Mouse (Mus musculus) thymus, adult 2 months (tissue): ENCODE measurements around the gene Fyb. TPM values are rescaled to one million over a fixed set of nuclear protein-coding genes. Genes with fewer than 3 reads are reported as not detected.

Source experiments
- DNase-seq: peaks from one replicate; pipeline ENCODE4 v3.0.0; 2021
- H3K27ac ChIP-seq: fragments of 200-500 bp; 2 replicates; pipeline ENCODE4 v1.5.1; 2012; ENCODE audit warnings: low read length, control low read depth; ENCODE audit not compliant: control insufficient read depth, insufficient read depth
- H3K27me3 ChIP-seq: fragments of 200-500 bp; 2 replicates; pipeline ENCODE4 v1.6.1; 2012; ENCODE audit warnings: mild to moderate bottlenecking, low read length, moderate library complexity, mixed read lengths; ENCODE audit not compliant: control insufficient read depth, insufficient read depth
- H3K36me3 ChIP-seq: fragments of 200-500 bp; 2 replicates; pipeline ENCODE4 v1.6.1; 2012; ENCODE audit warnings: mild to moderate bottlenecking, low read length, moderate library complexity; ENCODE audit not compliant: control insufficient read depth, insufficient read depth
- H3K4me1 ChIP-seq: fragments of 200-500 bp; replicated peaks from 2 replicates; pipeline ENCODE4 v1.6.1; 2012; ENCODE audit warnings: low read length; ENCODE audit not compliant: control insufficient read depth, insufficient read depth
- H3K4me3 ChIP-seq: fragments of 200-500 bp; 2 replicates; pipeline ENCODE4 v1.5.1; 2012; ENCODE audit warnings: mild to moderate bottlenecking, low read length, control low read depth, moderate library complexity; ENCODE audit not compliant: control insufficient read depth, insufficient read depth
- CTCF ChIP-seq: fragments of 200-500 bp; IDR thresholded peaks from 2 replicates; pipeline ENCODE4 v1.5.1; 2012; ENCODE audit warnings: mild to moderate bottlenecking, control low read depth, low read length, moderate library complexity, borderline replicate concordance; ENCODE audit not compliant: control insufficient read depth, poor library complexity, insufficient read depth; ENCODE audit errors: extremely low read depth
- POLR2A ChIP-seq: fragments of 200-500 bp; IDR thresholded peaks from 2 replicates; pipeline ENCODE4 v1.6.1; 2012; ENCODE audit warnings: mild to moderate bottlenecking, low read length, control low read depth, moderate library complexity; ENCODE audit not compliant: control insufficient read depth, poor library complexity, insufficient read depth; ENCODE audit errors: extremely low read depth
- WGBS: fragments of 180-500 bp; shearing (Covaris S2); methylation state at CpG from one replicate; pipeline ENCODE4 v1.1.7; 2018; 5-methylcytosine and 5-hydroxymethylcytosine counted together
- polyA plus RNA-seq: library from polyadenylated mRNA; depleted of rRNA; stranded (reverse); fragments of >200 nt; gene quantifications from 2 replicates; pipeline ENCODE4 v1.2.3, GENCODE M21; 2012

The Fyb gene
- polyA plus RNA-seq, 1 experiment = 141 TPM

- DNase-seq = peak; percentile 82
- 44% methylated on average over 5 of the region's 5 CpGs for WGBS
Observed at GRCm38 (mm10) chr15:6622512-6622911, 99.9 kb downstream of the Fyb start.

DNA sequence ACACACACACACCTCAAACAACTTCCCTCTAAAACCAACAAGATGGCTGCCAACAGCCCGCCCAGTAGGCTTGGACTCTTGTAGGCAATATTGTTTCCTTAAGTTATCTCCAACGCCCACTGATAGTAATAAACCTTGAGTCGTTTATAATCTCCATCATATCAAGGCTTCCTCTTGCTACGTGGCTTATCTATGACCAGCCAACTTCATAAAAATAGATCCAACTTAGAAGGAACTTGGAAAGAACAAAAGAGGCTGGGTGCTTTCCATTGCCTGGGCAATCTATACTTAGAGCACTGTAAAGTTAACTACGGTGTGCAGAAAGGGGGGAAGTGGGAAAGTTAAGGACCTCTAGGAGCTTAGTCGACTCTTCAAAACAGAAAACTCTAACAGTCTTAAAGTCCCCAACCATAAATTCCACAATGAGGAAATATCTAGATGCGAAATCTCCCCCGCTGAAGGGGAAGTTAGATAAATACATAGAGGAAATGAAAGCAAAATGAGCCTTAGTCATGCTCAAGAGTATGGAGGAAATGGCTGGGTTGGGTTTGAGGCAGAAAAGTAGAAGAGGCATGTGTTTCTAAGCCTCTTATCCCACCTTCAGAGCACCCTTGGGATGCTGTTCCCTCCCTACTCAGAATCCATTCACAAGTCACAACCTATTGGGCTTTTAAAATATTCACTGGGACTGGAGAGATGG is 101.0 kb downstream of the Fyb start:
- no peak for DNase-seq
- H3K4me3 ChIP-seq = no peak overlapping the region
- H3K4me1 ChIP-seq = peaks cover 9% of the 10 kb centered on the region
- no peak overlapping the region; the same call in 1 of the 2 replicates for H3K27ac ChIP-seq
- WGBS = 42% methylated on average over 8 of the region's 8 CpGs
- no peaks in the 10 kb centered on the region for H3K27me3 ChIP-seq
- H3K36me3 ChIP-seq = peaks cover 37% of the 10 kb centered on the region
- TF ChIP-seq POLR2A = no peak
- no peak for TF ChIP-seq CTCF

More at GRCm38 (mm10) chr15:6622512-6622911, 99.9 kb downstream of the Fyb start:
- H3K27ac ChIP-seq = no peak overlapping the region
- peaks cover 9% of the 10 kb centered on the region for H3K4me1 ChIP-seq
- peaks cover 36% of the 10 kb centered on the region for H3K36me3 ChIP-seq
- H3K4me3 ChIP-seq = no peak overlapping the region
- TF ChIP-seq POLR2A (no peak), CTCF (no peak)
- no peaks in the 10 kb centered on the region for H3K27me3 ChIP-seq

- H3K4me1 ChIP-seq = peaks cover 9% of the 10 kb centered on the region
- peak overlapping the region; percentile 44; the same call in 1 of the 2 replicates for H3K27ac ChIP-seq
- H3K27me3 ChIP-seq = no peaks in the 10 kb centered on the region
- 64% methylated on average over 18 of the region's 18 CpGs for WGBS
- no peak for TF ChIP-seq POLR2A
- TF ChIP-seq CTCF = no peak
- peaks cover 43% of the 10 kb centered on the region for H3K36me3 ChIP-seq
- DNase-seq = peak; percentile 58
- no peak overlapping the region for H3K4me3 ChIP-seq
Observed at GRCm38 (mm10) chr15:6624365-6625182, 101.9 kb downstream of the Fyb start.

DNA sequence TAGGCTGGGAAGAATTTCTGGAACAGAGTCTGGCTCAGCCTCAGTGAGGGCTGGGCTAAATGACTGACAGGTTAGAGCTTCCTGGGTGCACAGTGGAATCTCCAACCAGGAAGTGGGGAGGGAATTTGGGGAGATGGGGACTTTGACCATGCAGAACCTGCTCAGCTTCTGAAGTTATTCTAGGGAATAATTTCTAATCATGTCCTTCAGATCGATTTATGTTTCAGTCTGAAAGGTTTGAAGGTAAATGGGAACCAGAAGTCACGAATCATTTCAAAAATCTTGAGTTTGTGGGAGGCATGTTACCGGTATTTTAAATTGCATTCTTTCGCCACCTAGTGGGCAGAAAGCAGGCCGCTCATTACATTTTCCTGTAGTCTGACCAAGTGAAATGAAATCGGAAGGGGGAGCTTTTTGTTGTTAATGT is 103.0 kb downstream of the Fyb start:
- H3K27ac ChIP-seq = no peak overlapping the region
- H3K4me3 ChIP-seq = no peak overlapping the region
- DNase-seq = peak; percentile 66
- WGBS = 9% methylated on average over 6 of the region's 6 CpGs
- peaks cover 9% of the 10 kb centered on the region for H3K4me1 ChIP-seq
- H3K36me3 ChIP-seq = peaks cover 38% of the 10 kb centered on the region
- H3K27me3 ChIP-seq = no peaks in the 10 kb centered on the region
- TF ChIP-seq CTCF (no peak), POLR2A (no peak)

- Histone ChIP-seq H3K36me3 (peaks cover 38% of the 10 kb centered on the region), H3K4me3 (no peak overlapping the region), H3K27me3 (no peaks in the 10 kb centered on the region), H3K27ac (no peak overlapping the region), H3K4me1 (peaks cover 9% of the 10 kb centered on the region)
- TF ChIP-seq CTCF (no peak), POLR2A (no peak)
- DNase-seq = no peak
- 90% methylated on average over 5 of the region's 5 CpGs for WGBS
Observed at GRCm38 (mm10) chr15:6626123-6626522, 103.5 kb downstream of the Fyb start.

GRCm38 (mm10) chr15:6628431-6629077 is 105.9 kb downstream of the Fyb start:
- H3K27me3 ChIP-seq = no peaks in the 10 kb centered on the region
- peaks cover 44% of the 10 kb centered on the region for H3K36me3 ChIP-seq

More at GRCm38 (mm10) chr15:6628431-6629077, 105.9 kb downstream of the Fyb start:
- DNase-seq = no peak
- no peak for TF ChIP-seq CTCF
- TF ChIP-seq POLR2A = no peak
- Histone ChIP-seq H3K4me3 (no peak overlapping the region), H3K4me1 (peaks cover 9% of the 10 kb centered on the region), H3K27ac (no peak overlapping the region)
- 97% methylated on average over 5 of the region's 6 CpGs for WGBS
